Mouse (Mus musculus) forebrain, embryonic 11.5 days (tissue): ENCODE measurements around the gene Klhl18. TPM values are rescaled to one million over a fixed set of nuclear protein-coding genes. Genes with fewer than 3 reads are reported as not detected.
"Not testable (repeated sequence)": the region's sequence is repeated elsewhere in the genome, so short reads cannot be mapped to it uniquely, and the experiment has no call there.

Experiments
- ATAC-seq: fragments of 200-750 bp; cut with Nextera tagmentation; replicated peaks from 2 replicates; pipeline ENCODE4 v1.8.0; 2017; ENCODE audit warnings: moderate TSS enrichment; ENCODE audit not compliant: low FRiP score
- DNase-seq: peaks from one replicate; pipeline ENCODE4 v3.0.0-alpha.2; 2017; ENCODE audit warnings: low spot score
- H3K27ac ChIP-seq: fragments of 300-500 bp; sonication (generic); 2 replicates; pipeline ENCODE4 v1.5.1; 2014; ENCODE audit warnings: low read depth, low read length
- H3K27me3 ChIP-seq: fragments of 300-500 bp; sonication (generic); 2 replicates; pipeline ENCODE4 v1.6.1; 2014; ENCODE audit warnings: mild to moderate bottlenecking, low read length, mixed read lengths; ENCODE audit not compliant: control insufficient read depth, insufficient read depth
- H3K36me3 ChIP-seq: fragments of 300-500 bp; sonication (generic); 2 replicates; pipeline ENCODE4 v1.6.1; 2014; ENCODE audit warnings: mild to moderate bottlenecking, low read length, moderate library complexity, mixed read lengths; ENCODE audit not compliant: control insufficient read depth, insufficient read depth
- H3K4me1 ChIP-seq: fragments of 300-500 bp; sonication (generic); replicated peaks from 2 replicates; pipeline ENCODE4 v1.6.1; 2014; ENCODE audit warnings: low read length, mixed read lengths; ENCODE audit not compliant: control insufficient read depth, insufficient read depth
- H3K4me2 ChIP-seq: fragments of 300-500 bp; sonication (generic); 2 replicates; pipeline ENCODE4 v1.6.1; 2014; ENCODE audit warnings: low read depth, mild to moderate bottlenecking, low read length, moderate library complexity, mixed read lengths; ENCODE audit not compliant: severe bottlenecking
- H3K4me3 ChIP-seq: fragments of 300-500 bp; sonication (generic); 2 replicates; pipeline ENCODE4 v1.5.1; 2014; ENCODE audit warnings: low read depth, low read length
- H3K9ac ChIP-seq: fragments of 300-500 bp; sonication (generic); 2 replicates; pipeline ENCODE4 v1.6.1; 2014; ENCODE audit warnings: low read length
- H3K9me3 ChIP-seq: fragments of 300-500 bp; sonication (generic); 2 replicates; pipeline ENCODE4 v1.6.1; 2016; ENCODE audit warnings: low read length, mixed read lengths; ENCODE audit not compliant: control insufficient read depth
- WGBS: fragments of 180-500 bp; shearing (Covaris S2); extraction: QIAGEN DNeasy Blood & Tissue Kit; methylation state at CpG from one replicate; pipeline ENCODE4 v1.1.7; 2014; 5-methylcytosine and 5-hydroxymethylcytosine counted together
- polyA plus RNA-seq: library from polyadenylated mRNA; unstranded; fragments of >200 nt; fragmentation: Nextera tagmentation; extraction: Ambion mirVana; gene quantifications from 2 replicates; pipeline ENCODE4 v1.2.1, GENCODE M21; 2014

Klhl18 gene
- polyA plus RNA-seq, 1 experiment from 2014 or later, result 9.1 TPM

DNA sequence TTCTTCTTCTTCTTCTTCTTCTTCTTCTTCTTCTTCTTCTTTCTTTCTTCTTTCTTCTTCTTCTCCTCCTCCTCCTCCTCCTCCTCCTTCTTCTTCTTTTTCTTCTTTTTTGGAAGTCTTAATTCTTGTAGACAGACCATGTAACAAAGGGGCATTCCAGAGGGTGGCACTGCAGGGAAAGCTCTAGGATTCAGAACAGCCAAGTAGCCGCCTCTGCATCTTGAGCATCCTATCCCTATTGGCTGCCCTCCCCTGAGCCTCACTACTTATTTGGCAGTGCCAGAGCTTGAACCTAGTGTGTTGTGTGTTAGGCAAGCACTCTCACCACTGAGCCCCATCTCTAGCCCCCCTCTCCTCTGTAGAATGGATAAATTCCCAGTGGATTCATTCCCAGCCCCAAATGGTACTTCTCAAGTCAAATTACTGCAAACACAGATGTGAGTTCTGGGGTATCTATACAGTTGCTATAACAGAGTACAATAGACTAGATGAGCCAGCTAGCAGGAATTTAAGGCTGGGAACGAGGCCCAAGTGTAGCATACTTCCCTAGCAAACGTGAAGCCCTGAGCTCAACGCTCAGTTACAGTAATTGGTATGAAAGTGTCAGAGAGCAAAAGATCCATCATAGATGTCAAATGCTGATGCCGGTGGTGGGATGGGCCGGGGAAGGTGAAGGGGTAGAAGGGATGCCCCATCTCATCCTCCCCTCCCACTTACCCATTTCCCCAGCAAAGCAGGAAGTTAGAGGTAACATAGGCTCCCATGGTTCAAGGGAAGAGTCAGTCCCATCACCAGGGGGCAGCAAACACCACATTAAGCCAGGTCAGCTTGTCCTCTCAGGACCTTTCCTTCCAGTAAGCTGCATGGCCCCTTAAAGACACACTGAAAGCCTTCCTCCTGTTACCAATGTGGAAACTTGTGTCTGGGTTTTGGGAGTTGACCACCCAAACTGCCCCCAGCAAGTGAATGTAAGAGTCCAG lies 65.3 kb downstream of the Klhl18 start:
- Histone ChIP-seq H3K9ac (no peak overlapping the region), H3K9me3 (no peaks in the 10 kb centered on the region), H3K4me1 (peaks cover 10% of the 10 kb centered on the region), H3K4me2 (no peak overlapping the region), H3K27me3 (no peaks in the 10 kb centered on the region), H3K36me3 (no peaks in the 10 kb centered on the region), H3K4me3 (no peak overlapping the region), H3K27ac (no peak overlapping the region)
- 48% methylated on average over 6 of the region's 6 CpGs for WGBS
- DNase-seq, result peak; percentile 86
- ATAC-seq, result no peak

DNA sequence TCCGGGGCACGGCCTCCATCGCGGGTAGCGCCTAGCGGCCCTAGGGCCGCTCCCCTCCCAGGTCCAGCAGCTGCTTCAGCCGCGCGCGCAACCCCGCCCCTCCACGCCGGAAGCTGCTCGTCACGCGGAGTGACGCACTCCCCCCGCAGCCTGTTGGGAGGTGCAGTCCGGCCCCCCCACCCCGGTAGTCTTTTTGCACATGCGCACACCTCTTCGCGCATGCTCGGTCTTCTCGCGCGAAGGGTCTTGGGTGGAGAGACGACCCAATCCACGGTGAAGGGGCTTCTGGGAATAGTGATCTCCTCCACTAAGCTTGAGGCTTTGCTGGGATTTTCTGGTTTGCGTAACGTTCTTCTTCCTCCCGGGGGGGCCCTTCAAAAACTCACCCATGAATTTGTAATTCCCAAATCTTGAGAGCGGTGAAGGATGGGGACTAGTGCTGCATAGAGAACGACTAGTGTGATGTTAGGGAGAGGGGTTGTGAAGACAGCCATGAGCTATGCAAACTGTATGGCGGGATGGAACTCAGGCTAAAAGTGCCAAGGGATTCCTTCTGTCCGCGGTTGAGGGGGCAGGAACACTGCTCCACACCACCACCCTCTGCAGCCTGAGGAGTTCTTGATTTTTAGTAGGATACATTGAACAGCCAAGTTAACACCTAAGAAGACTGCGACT lies 68.3 kb downstream of the Klhl18 start, which contains the start of gene Ptpn23:
Gene Ptpn23, minus strand, starts transcription at position 115 of the 675 bp plus-strand sequence.
- Histone ChIP-seq H3K27me3 (no peaks in the 10 kb centered on the region), H3K27ac (peak within 1 kb of the TSS; percentile 68; the same call in 1 of the 2 replicates), H3K4me3 (peak within 1 kb of the TSS; percentile 73), H3K4me2 (peak within 1 kb of the TSS; percentile 87), H3K4me1 (peaks cover 10% of the 10 kb centered on the region), H3K9ac (peak within 1 kb of the TSS; percentile 73), H3K9me3 (no peaks in the 10 kb centered on the region), H3K36me3 (no peaks in the 10 kb centered on the region)
- DNase-seq, result peak; percentile 99
- WGBS, result under 1% methylated on average over 38 of the region's 39 CpGs
- ATAC-seq, result peak; percentile 95

- Histone ChIP-seq H3K4me3 (peak overlapping the region; percentile 73), H3K27ac (no peak overlapping the region), H3K9ac (peak overlapping the region; percentile 73), H3K36me3 (no peaks in the 10 kb centered on the region), H3K4me2 (peak overlapping the region; percentile 87), H3K9me3 (no peaks in the 10 kb centered on the region), H3K4me1 (peaks cover 10% of the 10 kb centered on the region), H3K27me3 (no peaks in the 10 kb centered on the region)
- no peak for DNase-seq
- WGBS, result 2% methylated on average over 39 of the region's 41 CpGs
- peak; percentile 70 for ATAC-seq
Observed at GRCm38 (mm10) chr9:110407311-110408098, 69.0 kb downstream of the Klhl18 start.

GRCm38 (mm10) chr9:110403240-110403639 lies 73.3 kb downstream of the Klhl18 start:
- H3K36me3 ChIP-seq, H3K4me3 ChIP-seq, H3K4me2 ChIP-seq, H3K4me1 ChIP-seq, H3K27me3 ChIP-seq, H3K27ac ChIP-seq, H3K9me3 ChIP-seq, ATAC-seq, DNase-seq, H3K9ac ChIP-seq: not testable (repeated sequence)
- 86% methylated on average over 4 of the region's 4 CpGs for WGBS

GRCm38 (mm10) chr9:110402731-110403130 lies 73.8 kb downstream of the Klhl18 start:
- H3K36me3 ChIP-seq, result no peaks in the 10 kb centered on the region
- no peak overlapping the region for H3K27ac ChIP-seq
- DNase-seq, result no peak
- 94% methylated on average over 2 of the region's 2 CpGs for WGBS
- H3K27me3 ChIP-seq, result no peaks in the 10 kb centered on the region
- H3K4me3 ChIP-seq, result no peak overlapping the region
- H3K4me2 ChIP-seq, result no peak overlapping the region
- ATAC-seq, result no peak
- H3K9me3 ChIP-seq, result no peaks in the 10 kb centered on the region
- no peak overlapping the region for H3K9ac ChIP-seq
- peaks cover 8% of the 10 kb centered on the region for H3K4me1 ChIP-seq

- no peaks in the 10 kb centered on the region for H3K9me3 ChIP-seq
- no peak overlapping the region for H3K4me3 ChIP-seq
- ATAC-seq, result no peak
- 91% methylated on average over 5 of the region's 5 CpGs for WGBS
- no peaks in the 10 kb centered on the region for H3K36me3 ChIP-seq
- H3K27me3 ChIP-seq, result no peaks in the 10 kb centered on the region
- H3K4me2 ChIP-seq, result no peak overlapping the region
- DNase-seq, result no peak
- no peaks in the 10 kb centered on the region for H3K4me1 ChIP-seq
- no peak overlapping the region for H3K9ac ChIP-seq
- no peak overlapping the region for H3K27ac ChIP-seq
Observed at GRCm38 (mm10) chr9:110400650-110401049, 75.8 kb downstream of the Klhl18 start.

DNA sequence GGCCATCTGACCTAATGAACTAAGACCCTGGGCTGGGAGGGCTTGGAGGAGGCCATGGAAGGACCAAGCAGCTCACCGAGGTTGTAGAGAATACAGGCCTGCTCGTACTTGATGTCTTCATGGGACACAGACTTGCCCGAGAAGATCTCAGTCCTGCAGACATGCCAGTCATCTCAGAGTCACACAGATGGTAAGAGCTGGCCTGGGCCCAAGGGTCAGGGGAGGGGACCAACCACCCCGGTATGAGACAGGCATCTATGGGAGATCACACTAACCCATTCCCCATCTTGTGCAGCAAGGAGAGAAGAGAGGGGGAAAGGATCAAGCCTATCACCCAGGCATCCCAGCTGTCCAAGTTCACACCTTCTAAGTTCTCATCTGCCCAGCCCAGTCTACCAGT lies 83.2 kb downstream of the Klhl18 start:
- DNase-seq, result no peak
- Histone ChIP-seq H3K27me3 (no peaks in the 10 kb centered on the region), H3K4me1 (no peaks in the 10 kb centered on the region), H3K36me3 (peaks cover 12% of the 10 kb centered on the region; the same call in 1 of the 2 replicates), H3K27ac (no peak overlapping the region), H3K9ac (no peak overlapping the region), H3K4me2 (no peak overlapping the region), H3K4me3 (no peak overlapping the region), H3K9me3 (no peaks in the 10 kb centered on the region)
- ATAC-seq, result no peak
- 91% methylated on average over 4 of the region's 4 CpGs for WGBS

DNA sequence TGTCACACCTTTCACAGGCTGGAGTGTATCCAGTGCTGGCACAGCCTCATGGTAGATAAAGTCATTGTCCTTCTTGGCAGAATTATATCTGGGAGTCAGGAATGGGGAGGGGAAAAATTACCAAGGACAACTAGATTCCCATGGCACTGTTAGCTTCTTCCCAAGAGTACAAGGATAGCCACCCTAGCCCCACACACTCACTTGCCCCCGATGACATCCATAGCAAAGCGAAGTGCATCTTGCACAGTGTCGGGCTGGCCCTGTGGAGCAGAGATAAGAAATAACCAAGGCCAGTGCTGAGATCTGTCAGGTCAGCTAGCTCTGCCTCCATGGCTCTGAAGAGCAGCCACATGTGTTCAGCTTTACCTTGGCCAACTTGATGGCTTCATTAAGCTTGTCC lies 85.7 kb downstream of the Klhl18 start:
- no peak for ATAC-seq
- 95% methylated on average over 3 of the region's 3 CpGs for WGBS
- peaks cover 12% of the 10 kb centered on the region; the same call in 1 of the 2 replicates for H3K36me3 ChIP-seq

More for the DNA sequence above, 85.7 kb downstream of the Klhl18 start:
- Histone ChIP-seq H3K9me3 (no peaks in the 10 kb centered on the region), H3K4me1 (no peaks in the 10 kb centered on the region), H3K27me3 (no peaks in the 10 kb centered on the region), H3K4me2 (no peak overlapping the region), H3K9ac (no peak overlapping the region), H3K4me3 (no peak overlapping the region), H3K27ac (no peak overlapping the region)
- no peak for DNase-seq
